Mouse (Mus musculus): ENCODE results near the gene Gde1. TPM values are rescaled to one million over a fixed set of nuclear protein-coding genes. Genes with fewer than 3 reads are reported as not detected.
A peak's percentile ranks its signal among the peaks of the same experiment; 100 is the strongest.

Gene Gde1
- 104 and 117 TPM in 2 replicates for polyA plus RNA-seq (2014; fragmentation: Nextera tagmentation; extraction: Ambion mirVana)

DNA sequence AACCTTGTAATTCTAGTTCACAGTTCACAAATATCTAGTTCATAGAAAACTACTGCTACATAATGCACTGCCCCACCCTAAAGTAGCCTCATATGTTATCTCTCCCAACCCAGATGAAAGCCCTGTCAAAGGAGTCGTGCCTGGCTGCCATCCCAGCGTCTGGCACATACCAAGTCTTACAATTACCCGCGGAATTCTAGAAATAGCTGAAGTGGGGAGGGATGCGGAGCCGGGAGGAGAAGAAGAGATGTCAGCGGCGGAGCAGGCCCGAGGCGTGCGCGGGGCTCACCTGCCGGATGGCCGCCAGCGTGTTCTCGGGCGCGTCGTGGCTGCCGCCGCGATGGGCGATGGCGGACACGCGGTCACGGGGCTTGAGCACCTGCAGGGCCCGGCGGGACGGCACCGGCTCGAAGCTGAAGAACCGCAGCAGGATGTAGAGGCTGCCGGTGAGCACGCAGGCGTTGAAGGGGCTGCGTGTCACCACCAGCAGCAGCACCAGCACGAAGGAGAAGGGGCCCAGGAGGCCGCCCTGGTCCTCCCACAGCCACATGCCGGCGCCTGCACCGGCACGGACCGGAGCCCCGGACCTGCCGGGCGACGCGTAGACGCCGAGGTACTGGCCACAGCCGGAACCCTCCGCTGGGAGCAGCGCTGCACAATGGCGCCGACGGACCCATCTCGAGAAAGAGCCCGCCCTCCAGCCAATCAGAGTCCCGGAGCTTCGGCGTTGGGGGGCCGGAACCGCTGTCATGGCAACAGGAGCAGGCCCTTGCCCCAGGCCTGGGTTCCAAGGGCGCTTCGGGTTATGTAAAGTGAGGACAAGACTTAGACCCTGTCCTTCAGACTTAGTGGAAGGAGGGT is at the start of gene Gde1:
Gene Gde1, minus strand, starts transcription at position 678 of the 861 bp plus-strand sequence.
- Histone ChIP-seq H3K27ac (ENCODE audit: low read length) (peak within 1 kb of the TSS; percentile 79), H3K9me3 (ENCODE audit: control insufficient read depth, low read depth, low read length) (no peaks in the 10 kb centered on the region), H3K4me2 (replicated peaks; ENCODE audit: low read depth, low read length) (peak within 1 kb of the TSS; percentile 68), H3K27me3 (ENCODE audit: control insufficient read depth, insufficient read depth, low read length) (no peaks in the 10 kb centered on the region), H3K4me3 (ENCODE audit: low read depth, low read length) (peak within 1 kb of the TSS; percentile 92), H3K36me3 (ENCODE audit: control insufficient read depth, insufficient read depth, low read length) (no peaks in the 10 kb centered on the region), H3K9ac (replicated peaks; ENCODE audit: low read depth, low read length) (peak within 1 kb of the TSS; percentile 76), H3K4me1 (ENCODE audit: control insufficient read depth, insufficient read depth, low read length) (peaks cover 17% of the 10 kb centered on the region)
- peak; percentile 92 for ATAC-seq (ENCODE audit: insufficient number of reproducible peaks, insufficient read depth, low FRiP score, low read depth)
- WGBS = under 1% methylated on average over 66 of the region's 66 CpGs

DNA sequence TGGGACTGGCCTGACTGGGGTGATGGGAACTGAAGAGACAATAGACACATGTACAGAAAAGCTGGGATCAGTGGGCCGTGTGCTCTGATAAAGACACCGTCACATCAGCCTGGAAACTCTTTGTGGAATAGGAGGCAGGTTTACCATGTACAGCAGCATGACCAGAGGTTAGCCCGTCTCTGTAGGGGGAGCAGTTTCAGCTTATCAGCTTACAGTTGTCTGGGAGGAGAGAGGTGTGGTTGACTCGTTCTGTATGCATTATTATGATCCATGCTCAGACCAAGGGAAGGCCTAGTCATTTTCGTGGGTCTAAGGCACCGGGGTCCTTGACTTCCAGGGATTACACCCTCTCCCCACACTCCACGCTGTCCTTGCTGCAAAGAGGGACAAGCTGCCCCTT is 46.0 kb upstream of the Gde1 start:
- H3K36me3 ChIP-seq (ENCODE audit: control insufficient read depth, insufficient read depth, low read length) = peaks cover 47% of the 10 kb centered on the region

DNA sequence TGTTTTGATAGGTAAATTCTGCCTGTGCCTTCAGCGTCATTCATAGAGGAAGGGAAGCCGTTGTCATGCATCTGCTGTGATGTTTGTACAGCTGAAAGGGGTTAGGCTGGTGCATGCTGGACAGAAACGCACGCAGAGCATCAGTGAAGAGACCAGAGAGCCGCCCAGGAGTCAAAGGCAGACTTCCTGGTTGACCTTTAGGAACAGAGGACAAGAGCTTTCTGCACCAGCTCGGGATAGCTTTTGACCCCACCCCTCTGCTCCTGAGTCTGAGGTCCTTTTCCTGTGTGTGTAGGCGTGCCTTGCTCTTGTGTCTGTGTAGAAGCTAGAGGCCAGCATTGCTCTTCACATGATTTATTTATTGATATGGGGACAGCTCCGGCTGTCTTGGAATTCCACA is 44.1 kb upstream of the Gde1 start:
- no peak for ATAC-seq (ENCODE audit: insufficient number of reproducible peaks, insufficient read depth, low FRiP score, low read depth)
- no peaks in the 10 kb centered on the region for H3K9me3 ChIP-seq (ENCODE audit: control insufficient read depth, low read depth, low read length)
- peaks cover 41% of the 10 kb centered on the region for H3K36me3 ChIP-seq (ENCODE audit: control insufficient read depth, insufficient read depth, low read length)
- WGBS = 82% methylated on average over 8 of the region's 8 CpGs
- no peak overlapping the region for H3K9ac ChIP-seq (replicated peaks; ENCODE audit: low read depth, low read length)
- no peak overlapping the region for H3K4me2 ChIP-seq (replicated peaks; ENCODE audit: low read depth, low read length)
- no peaks in the 10 kb centered on the region for H3K4me1 ChIP-seq (ENCODE audit: control insufficient read depth, insufficient read depth, low read length)
- no peaks in the 10 kb centered on the region for H3K27me3 ChIP-seq (ENCODE audit: control insufficient read depth, insufficient read depth, low read length)
- no peak overlapping the region for H3K4me3 ChIP-seq (ENCODE audit: low read depth, low read length)
- H3K27ac ChIP-seq (ENCODE audit: low read length) = no peak overlapping the region

More for the DNA sequence above, 46.0 kb upstream of the Gde1 start:
- H3K4me3 ChIP-seq (ENCODE audit: low read depth, low read length) = no peak overlapping the region
- no peak for ATAC-seq (ENCODE audit: insufficient number of reproducible peaks, insufficient read depth, low FRiP score, low read depth)
- H3K4me1 ChIP-seq (ENCODE audit: control insufficient read depth, insufficient read depth, low read length) = no peaks in the 10 kb centered on the region
- no peaks in the 10 kb centered on the region for H3K27me3 ChIP-seq (ENCODE audit: control insufficient read depth, insufficient read depth, low read length)
- H3K9me3 ChIP-seq (ENCODE audit: control insufficient read depth, low read depth, low read length) = no peaks in the 10 kb centered on the region
- no peak overlapping the region for H3K9ac ChIP-seq (replicated peaks; ENCODE audit: low read depth, low read length)
- WGBS = 85% methylated on average over 7 of the region's 7 CpGs
- H3K27ac ChIP-seq (ENCODE audit: low read length) = no peak overlapping the region
- H3K4me2 ChIP-seq (replicated peaks; ENCODE audit: low read depth, low read length) = no peak overlapping the region

DNA sequence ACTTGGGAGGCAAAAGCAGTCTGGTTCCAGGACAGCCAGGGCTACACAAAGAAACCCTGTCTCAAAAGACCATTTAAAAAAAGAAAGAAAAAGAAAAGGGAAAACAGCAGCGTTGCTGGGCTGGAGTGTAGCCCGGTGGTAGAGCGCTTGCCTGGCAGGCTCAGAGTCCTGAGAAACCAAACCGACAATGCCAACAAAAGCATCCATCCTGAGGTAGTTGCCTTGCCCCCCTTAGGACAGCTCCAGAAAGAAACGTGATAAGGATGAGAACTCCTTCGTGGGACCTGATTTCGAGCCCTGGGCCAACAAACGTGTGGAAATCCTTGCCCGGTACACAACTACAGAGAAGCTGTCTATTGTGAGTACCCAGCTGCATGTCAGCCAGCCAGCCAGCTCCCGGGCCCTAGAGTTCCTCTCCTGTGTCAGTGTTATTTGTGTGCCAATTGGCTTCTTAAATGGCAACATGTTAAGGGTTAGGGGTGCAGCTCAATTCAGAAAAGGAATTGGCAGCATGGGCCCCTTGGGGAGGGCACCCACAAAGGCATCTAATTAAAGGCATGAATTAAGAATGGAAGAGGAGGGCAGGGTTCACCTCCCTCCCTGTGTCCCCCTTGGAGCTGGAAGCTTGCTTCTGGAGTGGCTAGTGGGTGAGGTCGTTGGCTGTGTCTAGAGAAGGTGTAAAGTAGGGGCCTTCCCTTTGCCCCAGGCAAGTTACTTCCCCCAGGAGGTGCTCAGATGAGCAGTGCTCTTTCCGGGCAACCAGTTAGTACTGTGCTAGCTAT is 42.5 kb upstream of the Gde1 start:
- H3K4me2 ChIP-seq (replicated peaks; ENCODE audit: low read depth, low read length) = no peak overlapping the region
- H3K27me3 ChIP-seq (ENCODE audit: control insufficient read depth, insufficient read depth, low read length) = no peaks in the 10 kb centered on the region
- no peaks in the 10 kb centered on the region for H3K9me3 ChIP-seq (ENCODE audit: control insufficient read depth, low read depth, low read length)
- H3K36me3 ChIP-seq (ENCODE audit: control insufficient read depth, insufficient read depth, low read length) = peaks cover 40% of the 10 kb centered on the region
- H3K4me1 ChIP-seq (ENCODE audit: control insufficient read depth, insufficient read depth, low read length) = no peaks in the 10 kb centered on the region
- 90% methylated on average over 12 of the region's 12 CpGs for WGBS
- no peak overlapping the region for H3K9ac ChIP-seq (replicated peaks; ENCODE audit: low read depth, low read length)
- no peak for ATAC-seq (ENCODE audit: insufficient number of reproducible peaks, insufficient read depth, low FRiP score, low read depth)
- H3K4me3 ChIP-seq (ENCODE audit: low read depth, low read length) = no peak overlapping the region
- no peak overlapping the region for H3K27ac ChIP-seq (ENCODE audit: low read length)

DNA sequence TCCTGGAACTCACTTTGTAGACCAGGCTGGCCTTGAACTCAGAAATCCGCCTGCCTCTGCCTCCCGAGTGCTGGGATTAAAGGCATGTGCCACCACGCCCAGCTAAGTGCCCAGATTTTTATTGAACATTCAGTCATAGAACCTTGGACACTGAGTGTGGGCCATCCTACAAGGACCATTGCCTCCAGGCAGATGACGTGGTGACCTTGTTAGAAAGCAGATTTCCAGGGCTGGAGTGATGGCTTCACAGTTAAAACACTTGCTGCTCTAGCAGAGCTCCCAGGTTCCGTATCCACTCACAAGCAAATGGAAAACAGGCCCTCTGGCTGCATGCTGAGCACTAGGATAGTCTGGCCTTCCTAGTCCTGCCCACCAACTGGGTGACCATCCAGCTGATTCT is 39.2 kb upstream of the Gde1 start:
- 94% methylated on average over 5 of the region's 5 CpGs for WGBS
- no peak for ATAC-seq (ENCODE audit: insufficient number of reproducible peaks, insufficient read depth, low FRiP score, low read depth)
- Histone ChIP-seq H3K4me1 (ENCODE audit: control insufficient read depth, insufficient read depth, low read length) (no peaks in the 10 kb centered on the region), H3K27me3 (ENCODE audit: control insufficient read depth, insufficient read depth, low read length) (no peaks in the 10 kb centered on the region), H3K36me3 (ENCODE audit: control insufficient read depth, insufficient read depth, low read length) (peaks cover 23% of the 10 kb centered on the region), H3K4me3 (ENCODE audit: low read depth, low read length) (no peak overlapping the region), H3K27ac (ENCODE audit: low read length) (no peak overlapping the region), H3K4me2 (replicated peaks; ENCODE audit: low read depth, low read length) (no peak overlapping the region), H3K9me3 (ENCODE audit: control insufficient read depth, low read depth, low read length) (no peaks in the 10 kb centered on the region), H3K9ac (replicated peaks; ENCODE audit: low read depth, low read length) (no peak overlapping the region)

DNA sequence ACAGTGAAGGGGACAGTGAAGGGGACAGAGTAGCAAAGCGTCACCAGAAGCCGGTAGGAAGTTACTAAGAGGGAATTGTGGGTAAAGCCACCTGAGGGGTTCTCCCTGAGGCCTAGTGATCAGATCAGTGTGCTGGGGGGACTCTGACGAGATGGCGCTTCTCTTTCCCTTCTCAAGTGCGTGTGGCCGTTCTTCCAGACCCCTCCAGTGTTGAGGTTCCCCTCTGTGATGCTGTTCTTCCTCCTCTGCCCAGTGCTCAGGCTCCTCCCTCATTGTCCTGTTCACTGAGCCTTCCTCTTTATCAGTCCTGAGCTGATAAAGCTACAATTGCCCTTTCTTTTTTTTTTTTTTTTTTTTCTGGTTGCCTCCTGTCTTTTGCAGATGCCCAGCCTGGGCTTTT is 36.7 kb upstream of the Gde1 start:
- no peak for ATAC-seq (ENCODE audit: insufficient number of reproducible peaks, insufficient read depth, low FRiP score, low read depth)
- H3K4me1 ChIP-seq (ENCODE audit: control insufficient read depth, insufficient read depth, low read length) = no peaks in the 10 kb centered on the region
- no peak overlapping the region for H3K9ac ChIP-seq (replicated peaks; ENCODE audit: low read depth, low read length)
- H3K4me2 ChIP-seq (replicated peaks; ENCODE audit: low read depth, low read length) = no peak overlapping the region
- H3K9me3 ChIP-seq (ENCODE audit: control insufficient read depth, low read depth, low read length) = no peaks in the 10 kb centered on the region
- WGBS = 90% methylated on average over 4 of the region's 6 CpGs
- H3K4me3 ChIP-seq (ENCODE audit: low read depth, low read length) = no peak overlapping the region
- no peaks in the 10 kb centered on the region for H3K27me3 ChIP-seq (ENCODE audit: control insufficient read depth, insufficient read depth, low read length)
- peaks cover 4% of the 10 kb centered on the region; the same call in 1 of the 2 replicates for H3K36me3 ChIP-seq (ENCODE audit: control insufficient read depth, insufficient read depth, low read length)
- no peak overlapping the region for H3K27ac ChIP-seq (ENCODE audit: low read length)

DNA sequence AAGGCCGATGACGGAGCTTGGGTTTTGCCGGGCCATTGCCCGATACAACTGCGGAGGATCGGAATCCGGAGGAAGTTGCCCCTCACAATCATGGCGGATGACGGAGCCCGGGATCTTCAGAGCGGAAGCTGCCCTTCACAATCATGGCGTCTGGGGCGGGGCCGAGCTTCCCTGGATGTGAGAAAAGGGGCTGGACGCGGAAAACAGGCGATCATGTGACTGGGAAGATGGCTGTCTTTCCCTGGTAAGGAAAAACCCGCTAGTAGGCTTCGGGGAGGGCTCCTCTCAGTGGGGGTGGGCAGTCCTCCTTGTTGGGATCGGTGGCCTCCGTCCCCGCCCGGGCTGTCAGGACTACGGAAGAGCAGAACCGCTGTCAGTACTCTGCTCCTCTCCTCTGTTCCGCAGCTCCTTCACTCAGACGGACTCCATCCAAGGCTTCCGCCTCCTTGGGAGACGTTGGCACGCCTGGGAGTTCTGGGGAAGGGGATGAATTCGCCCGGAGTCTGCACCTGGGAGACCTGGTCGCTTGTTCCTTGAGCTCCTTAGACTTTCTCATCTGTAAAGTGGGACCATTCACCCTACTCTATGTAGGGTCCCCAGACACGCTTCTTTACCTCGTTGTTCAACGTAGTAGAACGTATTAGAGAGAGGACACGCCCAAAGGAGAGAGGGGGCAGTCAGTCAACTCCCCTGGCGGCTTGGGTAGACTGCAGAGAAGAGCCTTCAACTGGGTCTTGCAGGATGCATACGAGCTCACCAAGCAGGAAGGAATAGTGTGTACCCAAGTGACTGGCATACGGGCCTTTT is 35.2 kb upstream of the Gde1 start:
- Histone ChIP-seq H3K36me3 (ENCODE audit: control insufficient read depth, insufficient read depth, low read length) (peaks cover under 1% of the 10 kb centered on the region; the same call in 1 of the 2 replicates), H3K9ac (replicated peaks; ENCODE audit: low read depth, low read length) (peak overlapping the region; percentile 47), H3K27ac (ENCODE audit: low read length) (no peak overlapping the region), H3K4me3 (ENCODE audit: low read depth, low read length) (peak overlapping the region; percentile 75), H3K4me1 (ENCODE audit: control insufficient read depth, insufficient read depth, low read length) (no peaks in the 10 kb centered on the region), H3K27me3 (ENCODE audit: control insufficient read depth, insufficient read depth, low read length) (no peaks in the 10 kb centered on the region), H3K4me2 (replicated peaks; ENCODE audit: low read depth, low read length) (peak overlapping the region; percentile 79), H3K9me3 (ENCODE audit: control insufficient read depth, low read depth, low read length) (no peaks in the 10 kb centered on the region)
- ATAC-seq (ENCODE audit: insufficient number of reproducible peaks, insufficient read depth, low FRiP score, low read depth) = peak; percentile 94
- 2% methylated on average over 41 of the region's 41 CpGs for WGBS

DNA sequence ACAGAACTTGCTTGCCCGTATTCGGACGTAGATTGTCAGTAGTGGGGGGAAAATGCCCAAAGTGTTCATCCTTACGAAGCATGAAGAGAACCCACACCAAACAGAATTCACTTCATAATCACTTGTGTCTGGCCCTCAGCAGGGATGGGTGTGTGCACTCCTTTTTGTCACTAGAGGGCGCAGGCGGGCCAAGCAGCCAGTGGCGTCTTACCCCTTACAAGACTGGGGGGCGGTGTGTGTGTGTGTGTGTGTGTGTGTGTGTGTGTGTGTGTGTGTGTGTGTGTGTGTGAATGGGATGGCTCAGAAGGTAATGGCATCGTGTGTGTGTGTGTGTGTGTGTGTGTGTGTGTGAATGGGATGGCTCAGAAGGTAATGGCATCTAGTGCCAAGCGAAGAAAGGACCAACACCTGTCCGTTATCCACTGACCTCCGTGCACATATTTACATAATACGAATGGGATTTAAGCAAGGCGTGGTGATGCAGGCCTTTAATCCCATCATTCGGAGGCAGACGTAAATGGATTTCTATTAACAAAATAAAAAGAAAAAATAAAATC is 34.5 kb upstream of the Gde1 start, which contains the start of gene Vps35l:
Gene Vps35l, plus strand, starts transcription at position 252 of the 557 bp plus-strand sequence.
- peak; percentile 69 for ATAC-seq (ENCODE audit: insufficient number of reproducible peaks, insufficient read depth, low FRiP score, low read depth)
- H3K27ac ChIP-seq (ENCODE audit: low read length) = no peak within 1 kb of the TSS
- no peaks in the 10 kb centered on the region for H3K4me1 ChIP-seq (ENCODE audit: control insufficient read depth, insufficient read depth, low read length)
- no peaks in the 10 kb centered on the region for H3K9me3 ChIP-seq (ENCODE audit: control insufficient read depth, low read depth, low read length)
- peak within 1 kb of the TSS; percentile 75 for H3K4me3 ChIP-seq (ENCODE audit: low read depth, low read length)
- H3K4me2 ChIP-seq (replicated peaks; ENCODE audit: low read depth, low read length) = peak within 1 kb of the TSS; percentile 79
- H3K27me3 ChIP-seq (ENCODE audit: control insufficient read depth, insufficient read depth, low read length) = no peaks in the 10 kb centered on the region
- H3K36me3 ChIP-seq (ENCODE audit: control insufficient read depth, insufficient read depth, low read length) = peaks cover 3% of the 10 kb centered on the region; the same call in 1 of the 2 replicates
- peak within 1 kb of the TSS; percentile 47 for H3K9ac ChIP-seq (replicated peaks; ENCODE audit: low read depth, low read length)
- 2% methylated on average over 14 of the region's 16 CpGs for WGBS

Data from stomach, embryonic 14.5 days (tissue).